Mouse (Mus musculus) neural tube, embryonic 11.5 days (tissue): Measurements from ENCODE around the gene Nav1. TPM values are rescaled to one million over a fixed set of nuclear protein-coding genes. Genes with fewer than 3 reads are reported as not detected.

Experiments used
- ATAC-seq: fragments of 200-750 bp; cut with Nextera tagmentation; 2 replicates; pipeline ENCODE4 v1.8.0; 2017; ENCODE audit warnings: moderate number of reproducible peaks, mild to moderate bottlenecking, moderate TSS enrichment, moderate library complexity; ENCODE audit not compliant: insufficient read depth, low FRiP score, low TSS enrichment
- DNase-seq: peaks from one replicate; pipeline ENCODE4 v3.0.0-alpha.2; 2015; ENCODE audit warnings: low spot score
- H3K27ac ChIP-seq: fragments of 300-500 bp; sonication (generic); 2 replicates; pipeline ENCODE4 v1.5.1; 2014; ENCODE audit warnings: low read depth, mild to moderate bottlenecking, low read length
- H3K27me3 ChIP-seq: fragments of 300-500 bp; sonication (generic); 2 replicates; pipeline ENCODE4 v1.6.1; 2014; ENCODE audit warnings: mild to moderate bottlenecking, low read length, mixed read lengths; ENCODE audit not compliant: control insufficient read depth, insufficient read depth
- H3K36me3 ChIP-seq: fragments of 300-500 bp; sonication (generic); 2 replicates; pipeline ENCODE4 v1.6.1; 2014; ENCODE audit warnings: mild to moderate bottlenecking, low read length, moderate library complexity, mixed read lengths; ENCODE audit not compliant: control insufficient read depth, insufficient read depth
- H3K4me1 ChIP-seq: fragments of 300-500 bp; sonication (generic); 2 replicates; pipeline ENCODE4 v1.6.1; 2014; ENCODE audit warnings: low read length, mixed read lengths; ENCODE audit not compliant: control insufficient read depth, insufficient read depth
- H3K4me2 ChIP-seq: fragments of 300-500 bp; sonication (generic); 2 replicates; pipeline ENCODE4 v1.6.1; 2014; ENCODE audit warnings: low read depth, mild to moderate bottlenecking, moderate library complexity
- H3K4me3 ChIP-seq: fragments of 300-500 bp; sonication (generic); 2 replicates; pipeline ENCODE4 v1.5.1; 2014; ENCODE audit warnings: low read depth, low read length
- H3K9ac ChIP-seq: fragments of 300-500 bp; sonication (generic); 2 replicates; pipeline ENCODE4 v1.6.1; 2014; ENCODE audit warnings: mild to moderate bottlenecking, low read length
- H3K9me3 ChIP-seq: fragments of 300-500 bp; sonication (generic); 2 replicates; pipeline ENCODE4 v1.6.1; 2016; ENCODE audit warnings: low read length; ENCODE audit not compliant: control insufficient read depth
- WGBS: fragments of 180-500 bp; shearing (Covaris S2); extraction: QIAGEN DNeasy Blood & Tissue Kit; methylation state at CpG from one replicate; pipeline ENCODE4 v1.1.7; 2014; 5-methylcytosine and 5-hydroxymethylcytosine counted together
- polyA plus RNA-seq: library from polyadenylated mRNA; unstranded; fragments of >200 nt; fragmentation: Nextera tagmentation; extraction: Ambion mirVana; gene quantifications from 2 replicates; pipeline ENCODE4 v1.2.1, GENCODE M21; 2014

Nav1 gene
- polyA plus RNA-seq, 1 experiment from 2014 or later: 18.1 TPM

GRCm38 (mm10) chr1:135531981-135532380 is 75.1 kb downstream of the Nav1 start:
- Histone ChIP-seq H3K4me3 (no peak overlapping the region), H3K9ac (no peak overlapping the region), H3K9me3 (no peaks in the 10 kb centered on the region), H3K27me3 (no peaks in the 10 kb centered on the region), H3K4me1 (no peaks in the 10 kb centered on the region), H3K4me2 (no peak overlapping the region), H3K27ac (no peak overlapping the region), H3K36me3 (no peaks in the 10 kb centered on the region; the same call in 1 of the 2 replicates)
- 89% methylated on average over 6 of the region's 6 CpGs for WGBS
- DNase-seq (no peak), ATAC-seq (no peak)

DNA sequence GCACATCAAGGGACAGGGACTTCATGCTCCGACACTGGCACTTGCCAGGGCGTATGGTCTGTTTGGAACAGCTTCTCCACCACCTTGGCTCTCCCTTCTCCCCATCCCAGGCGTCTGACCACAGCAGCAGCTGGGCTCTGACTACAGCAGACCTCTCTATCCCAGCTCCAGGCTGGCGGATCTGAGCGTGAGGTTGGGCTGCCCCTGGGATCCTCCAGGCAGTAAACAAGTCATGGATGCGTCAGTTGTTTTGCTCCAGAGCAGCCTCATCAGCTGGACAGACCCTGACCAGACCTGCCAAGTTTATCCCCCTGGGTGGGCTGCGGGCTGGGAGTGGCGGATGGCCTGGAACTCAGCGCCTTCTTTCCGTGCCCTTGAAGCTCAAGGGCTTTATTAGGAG is 76.0 kb downstream of the Nav1 start:
- Histone ChIP-seq H3K27ac (no peak overlapping the region), H3K27me3 (no peaks in the 10 kb centered on the region), H3K4me1 (no peaks in the 10 kb centered on the region), H3K4me3 (no peak overlapping the region), H3K9ac (no peak overlapping the region), H3K4me2 (no peak overlapping the region), H3K9me3 (no peaks in the 10 kb centered on the region), H3K36me3 (no peaks in the 10 kb centered on the region)
- WGBS: 71% methylated on average over 10 of the region's 10 CpGs
- DNase-seq (no peak), ATAC-seq (no peak)

GRCm38 (mm10) chr1:135524518-135524860 is 82.6 kb downstream of the Nav1 start:
- Histone ChIP-seq H3K36me3 (no peaks in the 10 kb centered on the region), H3K9me3 (no peaks in the 10 kb centered on the region), H3K4me2 (no peak overlapping the region), H3K9ac (no peak overlapping the region), H3K4me1 (no peaks in the 10 kb centered on the region), H3K27ac (no peak overlapping the region), H3K4me3 (no peak overlapping the region), H3K27me3 (no peaks in the 10 kb centered on the region)
- DNase-seq (no peak), ATAC-seq (no peak)
- 82% methylated on average over 4 of the region's 4 CpGs for WGBS

DNA sequence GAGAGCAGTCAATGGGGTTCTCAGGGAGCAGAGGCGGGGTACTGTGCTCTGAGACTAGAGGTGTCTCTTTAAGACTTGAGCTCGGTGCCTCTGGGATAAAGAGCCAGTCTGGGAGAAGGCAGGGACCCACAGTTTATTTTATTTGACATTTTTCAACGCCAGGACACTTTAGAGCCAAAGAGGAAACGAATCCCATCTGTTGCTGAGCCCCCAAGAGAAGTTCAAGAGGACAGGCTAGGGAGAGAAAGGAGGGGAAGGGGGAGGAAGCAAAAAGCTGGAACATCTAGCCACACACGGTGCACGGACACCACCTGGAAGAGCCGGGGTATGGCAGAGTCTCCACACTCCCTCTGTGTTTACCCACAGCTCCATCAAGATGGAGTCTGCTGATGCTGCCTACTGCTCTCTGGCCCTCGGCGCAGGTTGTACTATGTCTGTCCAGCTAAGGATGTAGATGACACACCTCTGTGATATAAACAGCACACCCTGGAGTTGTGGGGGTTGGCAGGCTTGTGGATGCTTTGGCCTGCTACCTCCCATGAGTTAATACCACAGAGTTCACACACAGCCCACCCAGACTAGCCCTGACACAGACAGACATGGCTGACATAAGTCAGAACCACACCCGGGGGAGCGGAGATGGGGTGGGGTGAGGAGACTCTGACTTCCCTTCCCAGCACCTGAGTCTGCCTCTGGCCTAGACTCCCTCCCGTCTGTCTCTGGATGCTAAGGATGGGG is 83.1 kb downstream of the Nav1 start:
- WGBS: 75% methylated on average over 12 of the region's 12 CpGs
- ATAC-seq: no peak

GRCm38 (mm10) chr1:135523344-135523743 is 83.8 kb downstream of the Nav1 start:
- H3K36me3 ChIP-seq: no peaks in the 10 kb centered on the region
- no peaks in the 10 kb centered on the region for H3K4me1 ChIP-seq
- no peak overlapping the region for H3K4me3 ChIP-seq
- no peak overlapping the region for H3K27ac ChIP-seq
- DNase-seq (no peak), ATAC-seq (no peak)
- WGBS: 86% methylated on average over 2 of the region's 2 CpGs
- no peak overlapping the region for H3K9ac ChIP-seq
- no peak overlapping the region for H3K4me2 ChIP-seq
- H3K27me3 ChIP-seq: no peaks in the 10 kb centered on the region
- H3K9me3 ChIP-seq: no peaks in the 10 kb centered on the region

More for the DNA sequence above, 83.1 kb downstream of the Nav1 start:
- Histone ChIP-seq H3K27ac (no peak overlapping the region), H3K9me3 (no peaks in the 10 kb centered on the region), H3K4me3 (no peak overlapping the region), H3K27me3 (no peaks in the 10 kb centered on the region), H3K36me3 (no peaks in the 10 kb centered on the region), H3K4me1 (no peaks in the 10 kb centered on the region), H3K4me2 (no peak overlapping the region), H3K9ac (no peak overlapping the region; the same call in 1 of the 2 replicates)
- no peak for DNase-seq

DNA sequence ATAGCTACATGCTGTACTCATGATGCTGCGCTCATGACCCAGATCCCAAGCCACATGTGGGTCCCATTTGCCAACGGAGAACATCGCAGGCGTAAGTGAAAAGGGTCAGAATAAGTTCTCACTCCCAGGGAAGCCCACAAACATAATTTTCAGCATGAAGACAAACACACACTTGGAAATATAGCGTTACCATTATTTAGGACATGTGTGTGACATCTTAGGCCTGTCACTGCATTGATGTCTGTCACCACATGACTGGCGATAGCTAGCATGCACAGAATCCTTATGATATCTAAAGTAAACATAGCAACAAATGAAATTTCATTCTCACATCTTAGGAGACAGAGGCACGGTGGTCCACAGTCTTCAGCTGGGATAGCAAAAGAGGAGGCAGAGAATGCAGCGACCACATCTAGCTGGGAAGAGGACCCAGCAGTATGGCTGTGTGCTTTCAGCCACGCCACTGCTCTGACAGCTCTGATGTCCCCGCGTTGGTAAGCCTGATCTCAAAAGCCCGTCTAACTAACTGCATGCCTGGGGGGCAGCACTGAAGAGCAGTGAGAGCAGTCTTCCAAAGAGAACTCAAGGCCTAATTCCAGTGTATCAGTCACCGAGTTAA is 86.4 kb downstream of the Nav1 start:
- ATAC-seq: no peak

GRCm38 (mm10) chr1:135518661-135519060 is 88.4 kb downstream of the Nav1 start:
- Histone ChIP-seq H3K4me2 (no peak overlapping the region), H3K9me3 (no peaks in the 10 kb centered on the region), H3K27me3 (no peaks in the 10 kb centered on the region), H3K4me1 (no peaks in the 10 kb centered on the region; the same call in 1 of the 2 replicates), H3K4me3 (no peak overlapping the region), H3K36me3 (no peaks in the 10 kb centered on the region), H3K27ac (no peak overlapping the region), H3K9ac (no peak overlapping the region)
- no peak for ATAC-seq
- no peak for DNase-seq
- WGBS: 25% methylated on average over 5 of the region's 5 CpGs

More for the DNA sequence above, 86.4 kb downstream of the Nav1 start:
- Histone ChIP-seq H3K4me3 (no peak overlapping the region), H3K9me3 (no peaks in the 10 kb centered on the region), H3K9ac (no peak overlapping the region), H3K36me3 (no peaks in the 10 kb centered on the region), H3K4me1 (no peaks in the 10 kb centered on the region; the same call in 1 of the 2 replicates), H3K27ac (no peak overlapping the region), H3K4me2 (no peak overlapping the region), H3K27me3 (no peaks in the 10 kb centered on the region)
- WGBS: 88% methylated on average over 13 of the region's 13 CpGs
- DNase-seq: no peak

DNA sequence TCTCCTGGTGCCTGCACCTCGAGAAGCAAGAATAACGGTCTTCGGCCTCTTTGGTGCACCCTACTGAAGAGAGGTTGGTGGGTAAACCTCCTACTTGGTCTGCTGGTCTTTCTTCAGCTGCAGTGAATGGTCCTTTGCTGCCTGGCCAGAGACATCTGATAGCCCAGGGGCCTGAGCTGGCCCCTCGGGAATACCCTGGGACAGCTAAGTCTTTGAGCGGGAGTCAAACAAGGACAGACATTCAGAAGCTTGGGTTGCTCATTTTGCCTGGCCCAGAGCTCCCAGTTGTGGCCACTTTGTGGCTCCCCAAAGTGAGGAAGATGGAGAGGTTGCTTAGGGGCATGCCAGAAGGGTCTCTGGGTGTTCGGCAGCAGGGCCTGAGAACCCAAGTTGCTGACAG is 89.6 kb downstream of the Nav1 start:
- no peaks in the 10 kb centered on the region for H3K9me3 ChIP-seq
- no peaks in the 10 kb centered on the region for H3K36me3 ChIP-seq
- WGBS: 85% methylated on average over 6 of the region's 6 CpGs
- ATAC-seq (no peak), DNase-seq (no peak)
- H3K4me2 ChIP-seq: no peak overlapping the region
- peaks cover 4% of the 10 kb centered on the region for H3K4me1 ChIP-seq
- H3K27me3 ChIP-seq: no peaks in the 10 kb centered on the region
- H3K9ac ChIP-seq: no peak overlapping the region
- no peak overlapping the region for H3K27ac ChIP-seq
- H3K4me3 ChIP-seq: no peak overlapping the region
